Mouse (Mus musculus) CH12F3 (cell line): ENCODE results near the gene Rnf152.

ENCODE experiments used
- in situ Hi-C: fragments of 300-500 bp; cut with MboI; formaldehyde crosslinking; loops from 2 replicates; pipeline ENCODE4 v1.14.3; 2020; ENCODE audit warnings: low sequenced_read_pairs

The Rnf152 gene

GRCm38 (mm10) chr1:105243359-105244142 is 113.0 kb downstream of the Rnf152 start:
- in situ Hi-C loops: no loop called here

GRCm38 (mm10) chr1:105240185-105240584 is 116.3 kb downstream of the Rnf152 start:
- in situ Hi-C loops: no loop called here
